Mouse (Mus musculus): Measurements from ENCODE around the gene Tdrd9.

The Tdrd9 gene

GRCm38 (mm10) chr12:112107685-112108084, 136.3 kb downstream of the Tdrd9 start:
- no peak for DNase-seq (ENCODE audit: low spot score in 2 of 2)

DNA sequence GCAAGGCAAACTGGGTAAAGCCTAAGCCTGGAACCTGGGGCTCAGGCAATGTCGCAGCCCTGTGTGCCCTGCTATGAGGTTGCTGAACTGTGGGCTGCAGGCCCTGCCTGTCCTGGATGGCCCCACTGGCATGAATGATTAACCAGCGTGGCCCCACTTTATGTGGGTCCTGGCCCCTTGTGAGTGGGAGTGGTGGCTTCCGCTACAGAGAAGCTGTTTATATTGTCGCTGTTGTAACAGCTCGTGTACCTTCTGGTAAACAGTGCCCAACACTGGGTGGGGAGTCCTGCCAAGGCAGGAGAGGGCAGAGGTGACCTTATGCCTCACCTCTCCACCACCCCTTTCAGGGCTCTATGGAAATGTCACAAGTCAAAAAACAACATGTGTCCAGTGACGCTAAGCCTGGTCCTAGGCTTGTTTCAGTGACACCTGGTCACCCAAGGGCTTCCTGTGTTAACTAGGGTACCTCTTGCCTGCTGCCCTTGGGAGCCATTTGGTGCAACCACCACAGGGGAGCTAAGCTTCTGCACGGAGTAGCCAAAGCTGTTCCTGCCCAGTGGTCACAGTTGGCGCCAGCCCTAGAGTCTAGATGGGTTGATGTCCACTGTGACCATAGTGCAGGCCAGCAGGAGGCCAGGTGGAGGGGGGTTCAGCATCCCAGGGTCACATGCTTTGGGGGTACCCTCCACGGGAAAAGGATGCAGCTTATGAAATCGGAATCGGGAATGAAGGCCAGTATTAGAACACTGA, 137.5 kb downstream of the Tdrd9 start:
- DNase-seq (ENCODE audit: low spot score in 2 of 2) = no peak

DNA sequence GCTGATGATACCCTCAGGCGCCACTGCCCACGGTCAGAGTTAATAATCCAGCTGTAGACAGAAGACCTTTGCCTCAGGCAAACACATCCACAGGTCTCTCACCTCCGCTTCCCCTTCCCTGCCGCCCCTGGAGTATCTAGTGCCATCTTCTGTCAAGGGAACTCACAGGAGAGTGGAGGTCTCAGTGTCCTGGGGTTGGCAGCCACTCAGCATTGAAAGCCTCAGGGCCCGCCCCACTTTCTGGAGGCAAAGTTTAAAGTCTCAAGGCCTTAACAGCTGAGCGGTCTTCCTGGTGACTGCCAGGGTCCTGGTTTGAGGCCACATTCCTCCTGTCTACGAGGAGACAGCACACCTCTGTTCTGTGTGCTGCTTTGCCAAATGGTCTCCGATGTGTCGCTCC, 138.3 kb downstream of the Tdrd9 start:
- no peak for DNase-seq (ENCODE audit: low spot score in 2 of 2)

- no peak for DNase-seq (ENCODE audit: low spot score in 2 of 2)
Measured at GRCm38 (mm10) chr12:112111323-112111722, 140.0 kb downstream of the Tdrd9 start.

GRCm38 (mm10) chr12:112112235-112112634, 140.9 kb downstream of the Tdrd9 start:
- DNase-seq (ENCODE audit: low spot score in 2 of 2) = no peak

- DNase-seq (ENCODE audit: low spot score in 2 of 2) = no peak
Measured at GRCm38 (mm10) chr12:112112686-112113396, 141.5 kb downstream of the Tdrd9 start.

GRCm38 (mm10) chr12:112113710-112114109, 142.4 kb downstream of the Tdrd9 start:
- peak in 1 of 2 experiments; percentile 78 for DNase-seq (ENCODE audit: low spot score in 2 of 2)

DNA sequence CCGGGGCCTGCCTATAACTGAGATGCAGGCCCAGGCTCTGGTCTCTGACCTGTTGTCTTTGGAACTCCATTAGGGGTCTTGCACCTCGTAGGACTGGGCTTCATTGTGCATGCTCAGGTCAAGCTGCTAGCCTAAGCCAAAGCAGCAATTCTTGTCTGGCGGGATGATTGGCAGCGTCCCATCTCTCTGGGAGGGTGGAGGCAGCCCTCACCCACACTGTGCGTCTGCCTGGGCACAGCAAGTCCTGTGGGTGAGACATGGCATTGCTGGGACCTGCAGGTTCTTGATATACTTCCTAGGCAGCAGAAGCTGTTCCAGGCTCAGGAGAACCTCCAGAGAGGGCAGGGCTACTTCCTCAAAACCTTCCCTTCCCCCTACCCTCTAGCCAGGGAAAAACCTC, 145.6 kb downstream of the Tdrd9 start:
- DNase-seq (ENCODE audit: low spot score in 2 of 2) = no peak

GRCm38 (mm10) chr12:112117649-112118048, 146.3 kb downstream of the Tdrd9 start:
- no peak for DNase-seq (ENCODE audit: low spot score in 2 of 2)

Data from frontal cortex, postnatal 10 days (tissue).